In the genomic region with DNA sequence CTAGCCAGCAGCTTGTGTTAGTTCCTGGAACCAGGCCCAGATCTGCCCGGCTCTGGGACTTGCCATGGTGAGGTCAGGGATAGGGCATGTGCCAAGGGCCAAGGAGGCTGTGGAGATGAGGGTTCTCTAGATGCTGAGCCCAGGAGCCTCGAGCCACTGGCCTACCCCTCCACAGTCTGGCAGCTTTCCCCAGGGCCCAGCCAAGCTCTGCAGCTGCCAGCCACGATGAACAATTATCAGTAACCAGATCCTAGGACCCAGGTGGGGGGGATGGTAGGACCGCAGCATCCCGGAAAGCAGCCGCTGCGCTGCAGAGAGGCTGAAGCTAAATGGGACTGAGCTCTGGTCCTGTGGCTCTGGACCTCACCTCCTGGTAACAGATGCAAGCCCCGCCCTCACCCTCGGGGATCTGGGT, we compare ENCODE assay signal across 7 mouse cellular contexts. TPM values are rescaled to one million over a fixed set of nuclear protein-coding genes. Genes with fewer than 3 reads are reported as not detected.
A peak's percentile ranks its signal among the peaks of the same experiment; 100 is the strongest.
DNase-seq lines count a peak whose midpoint lies in the region; ATAC-seq lines count a peak whose summit lies in the region.

No protein-coding gene starts in this region.

- DNase-seq in lung, postnatal 4 days: no peak
- DNase-seq in brain, adult 2 months (ENCODE audit: low read depth, low spot score): peak; percentile 74

- H3K4me2 ChIP-seq in lung, embryonic 15.5 days: no peak overlapping the region
- H3K4me2 ChIP-seq in forebrain, embryonic 15.5 days (replicated peaks): no peak overlapping the region
- H3K4me2 ChIP-seq in kidney, embryonic 15.5 days: no peak overlapping the region
- H3K4me2 ChIP-seq in neural tube, embryonic 15.5 days: peak overlapping the region; percentile 8; the same call in 1 of the 2 replicates

- no peak overlapping the region for H3K9ac ChIP-seq in lung, embryonic 15.5 days
- no peak overlapping the region for H3K9ac ChIP-seq in forebrain, embryonic 15.5 days (replicated peaks)
- no peak overlapping the region for H3K9ac ChIP-seq in kidney, embryonic 15.5 days
- no peak overlapping the region for H3K9ac ChIP-seq in neural tube, embryonic 15.5 days (replicated peaks)

- peaks cover 7% of the 10 kb centered on the region; the same call in 1 of the 2 replicates for H3K4me1 ChIP-seq in lung, embryonic 15.5 days
- peaks cover 19% of the 10 kb centered on the region for H3K4me1 ChIP-seq in forebrain, embryonic 15.5 days
- peaks cover 32% of the 10 kb centered on the region for H3K4me1 ChIP-seq in kidney, embryonic 15.5 days
- H3K4me1 ChIP-seq in neural tube, embryonic 15.5 days: peaks cover 27% of the 10 kb centered on the region

- WGBS in lung, embryonic 15.5 days: 29% methylated on average over 9 of the region's 9 CpGs
- WGBS in forebrain, embryonic 15.5 days: 3% methylated on average over 9 of the region's 9 CpGs
- WGBS in kidney, embryonic 15.5 days: 16% methylated on average over 9 of the region's 9 CpGs
- 11% methylated on average over 9 of the region's 9 CpGs for WGBS in neural tube, embryonic 15.5 days

- H3K27ac ChIP-seq in lung, embryonic 15.5 days: no peak overlapping the region
- H3K27ac ChIP-seq in forebrain, embryonic 15.5 days (replicated peaks): no peak overlapping the region
- no peak overlapping the region for H3K27ac ChIP-seq in kidney, embryonic 15.5 days
- no peak overlapping the region for H3K27ac ChIP-seq in neural tube, embryonic 15.5 days (replicated peaks)

- H3K27me3 ChIP-seq in lung, embryonic 15.5 days: peaks cover 13% of the 10 kb centered on the region
- peaks cover 24% of the 10 kb centered on the region; the same call in 1 of the 2 replicates for H3K27me3 ChIP-seq in forebrain, embryonic 15.5 days
- H3K27me3 ChIP-seq in kidney, embryonic 15.5 days: peaks cover 23% of the 10 kb centered on the region
- H3K27me3 ChIP-seq in neural tube, embryonic 15.5 days (replicated peaks): 0 out of 2 replicates have a peak, but pooled peaks cover 6% of the 10 kb centered on the region

- peak; percentile 23; the same call in 1 of the 2 replicates for ATAC-seq in lung, embryonic 15.5 days (ENCODE audit: borderline replicate concordance, extremely low read depth, low FRiP score, low TSS enrichment)
- ATAC-seq in forebrain, embryonic 15.5 days (replicated peaks): peak; percentile 54
- peak; percentile 41 for ATAC-seq in kidney, embryonic 15.5 days (replicated peaks; ENCODE audit: low FRiP score)
- peak; percentile 28; the same call in 1 of the 2 replicates for ATAC-seq in neural tube, embryonic 15.5 days (ENCODE audit: low FRiP score)
- no peak for ATAC-seq in megakaryocyte progenitor cell, adult 5-6 weeks (replicated peaks; ENCODE audit: poor library complexity)

- H3K4me3 ChIP-seq in lung, embryonic 15.5 days: no peak overlapping the region
- H3K4me3 ChIP-seq in forebrain, embryonic 15.5 days: no peak overlapping the region
- H3K4me3 ChIP-seq in kidney, embryonic 15.5 days (replicated peaks): no peak overlapping the region
- no peak overlapping the region for H3K4me3 ChIP-seq in neural tube, embryonic 15.5 days (replicated peaks)

- peaks cover 37% of the 10 kb centered on the region for H3K36me3 ChIP-seq in lung, embryonic 15.5 days
- H3K36me3 ChIP-seq in forebrain, embryonic 15.5 days: no peaks in the 10 kb centered on the region
- peaks cover 71% of the 10 kb centered on the region for H3K36me3 ChIP-seq in kidney, embryonic 15.5 days
- no peaks in the 10 kb centered on the region for H3K36me3 ChIP-seq in neural tube, embryonic 15.5 days

- no peaks in the 10 kb centered on the region for H3K9me3 ChIP-seq in lung, embryonic 15.5 days
- H3K9me3 ChIP-seq in forebrain, embryonic 15.5 days: no peaks in the 10 kb centered on the region
- no peaks in the 10 kb centered on the region for H3K9me3 ChIP-seq in kidney, embryonic 15.5 days (replicated peaks)
- no peaks in the 10 kb centered on the region for H3K9me3 ChIP-seq in neural tube, embryonic 15.5 days (replicated peaks)

RNA-seq across cellular contexts. Expression of gene Myl3, which starts 15.9 kb away (rescaled TPM):
- 19.8 and 68.6 TPM in 2 replicates for polyA plus RNA-seq in lung, embryonic 15.5 days (2015; fragmentation: Nextera tagmentation; extraction: Ambion mirVana)
- polyA plus RNA-seq in forebrain, embryonic 15.5 days (2015; fragmentation: Nextera tagmentation; extraction: Ambion mirVana): 0.45 and 1.3 TPM in 2 replicates
- polyA plus RNA-seq in kidney, embryonic 15.5 days (2015; fragmentation: Nextera tagmentation; extraction: Ambion mirVana): 1.8 and 3.9 TPM in 2 replicates
- 1.9 and 4.1 TPM in 2 replicates for polyA plus RNA-seq in neural tube, embryonic 15.5 days (2015; fragmentation: Nextera tagmentation; extraction: Ambion mirVana)
- not detected in 2 replicates for total RNA-seq in megakaryocyte progenitor cell, adult 5-6 weeks (2015)
- not detected in 2 replicates for total RNA-seq in megakaryocyte progenitor cell, adult 5-6 weeks (2017)

RNA-seq across cellular contexts. Expression of gene Pth1r, which starts 21.2 kb away (rescaled TPM):
- polyA plus RNA-seq in lung, embryonic 15.5 days (2015; fragmentation: Nextera tagmentation; extraction: Ambion mirVana): 78.8 and 79.7 TPM in 2 replicates
- 6.3 and 7.0 TPM in 2 replicates for polyA plus RNA-seq in forebrain, embryonic 15.5 days (2015; fragmentation: Nextera tagmentation; extraction: Ambion mirVana)
- polyA plus RNA-seq in kidney, embryonic 15.5 days (2015; fragmentation: Nextera tagmentation; extraction: Ambion mirVana): 67.1 and 70.1 TPM in 2 replicates
- 12.9 and 17.0 TPM in 2 replicates for polyA plus RNA-seq in neural tube, embryonic 15.5 days (2015; fragmentation: Nextera tagmentation; extraction: Ambion mirVana)
- total RNA-seq in megakaryocyte progenitor cell, adult 5-6 weeks (2015): 0.15 TPM in 1 of 2 replicates, not detected in the other
- 0.92 TPM in 1 of 2 replicates, not detected in the other for total RNA-seq in megakaryocyte progenitor cell, adult 5-6 weeks (2017)
